Mouse (Mus musculus) forebrain, embryonic 14.5 days (tissue): ENCODE measurements around the gene Ankfy1. TPM values are rescaled to one million over a fixed set of nuclear protein-coding genes. Genes with fewer than 3 reads are reported as not detected.

Experiments used
- ATAC-seq: fragments of 200-750 bp; cut with Nextera tagmentation; 2 replicates; pipeline ENCODE4 v1.8.0; 2017; ENCODE audit warnings: mild to moderate bottlenecking, moderate library complexity
- DNase-seq: peaks from one replicate; pipeline ENCODE4 v3.0.0-alpha.2; 2015; ENCODE audit warnings: low spot score
- H3K27ac ChIP-seq: fragments of 300-500 bp; sonication (generic); 2 replicates; pipeline ENCODE4 v1.5.1; 2014; ENCODE audit warnings: low read depth, mild to moderate bottlenecking, control low read depth, low read length, moderate library complexity
- H3K27me3 ChIP-seq: fragments of 300-500 bp; sonication (generic); replicated peaks from 2 replicates; pipeline ENCODE4 v1.6.1; 2014; ENCODE audit warnings: low read length, control low read depth, mixed read lengths; ENCODE audit not compliant: control insufficient read depth, insufficient read depth
- H3K36me3 ChIP-seq: fragments of 300-500 bp; sonication (generic); 2 replicates; pipeline ENCODE4 v1.6.1; 2014; ENCODE audit warnings: low read length, control low read depth; ENCODE audit not compliant: control insufficient read depth, insufficient read depth
- H3K4me1 ChIP-seq: fragments of 300-500 bp; sonication (generic); 2 replicates; pipeline ENCODE4 v1.6.1; 2014; ENCODE audit warnings: antibody characterized with exemption, low read length, control low read depth; ENCODE audit not compliant: control insufficient read depth, insufficient read depth
- H3K4me2 ChIP-seq: fragments of 300-500 bp; sonication (generic); 2 replicates; pipeline ENCODE4 v1.6.1; 2014; ENCODE audit warnings: mild to moderate bottlenecking, control low read depth, low read length
- H3K4me3 ChIP-seq: fragments of 300-500 bp; sonication (generic); 2 replicates; pipeline ENCODE4 v1.5.1; 2014; ENCODE audit warnings: low read depth, low read length, control low read depth
- H3K9ac ChIP-seq: fragments of 300-500 bp; sonication (generic); 2 replicates; pipeline ENCODE4 v1.6.1; 2014; ENCODE audit warnings: mild to moderate bottlenecking, low read length, control low read depth, moderate library complexity
- H3K9me3 ChIP-seq: fragments of 300-500 bp; sonication (generic); replicated peaks from 2 replicates; pipeline ENCODE4 v1.6.1; 2016; ENCODE audit warnings: low read length, control low read depth, mixed read lengths; ENCODE audit not compliant: control insufficient read depth
- WGBS: fragments of 180-500 bp; shearing (Covaris S2); extraction: QIAGEN DNeasy Blood & Tissue Kit; methylation state at CpG from one replicate; pipeline ENCODE4 v1.1.7; 2014; 5-methylcytosine and 5-hydroxymethylcytosine counted together
- polyA plus RNA-seq: library from polyadenylated mRNA; unstranded; fragments of >200 nt; fragmentation: Nextera tagmentation; extraction: Ambion mirVana; gene quantifications from 2 replicates; pipeline ENCODE4 v1.2.1, GENCODE M21; 2014

Gene Ankfy1
- polyA plus RNA-seq, 1 experiment from 2014 or later: 27.1 TPM

- Histone ChIP-seq H3K9me3 (no peaks in the 10 kb centered on the region), H3K27me3 (no peaks in the 10 kb centered on the region), H3K4me2 (no peak overlapping the region), H3K9ac (no peak overlapping the region), H3K27ac (no peak overlapping the region), H3K4me3 (no peak overlapping the region), H3K36me3 (no peaks in the 10 kb centered on the region), H3K4me1 (no peaks in the 10 kb centered on the region)
- WGBS: 70% methylated on average over 2 of the region's 2 CpGs
- ATAC-seq (no peak), DNase-seq (no peak)
These were observed 92.3 kb downstream of the Ankfy1 start for GRCm38 (mm10) chr11:72782103-72782502.

DNA sequence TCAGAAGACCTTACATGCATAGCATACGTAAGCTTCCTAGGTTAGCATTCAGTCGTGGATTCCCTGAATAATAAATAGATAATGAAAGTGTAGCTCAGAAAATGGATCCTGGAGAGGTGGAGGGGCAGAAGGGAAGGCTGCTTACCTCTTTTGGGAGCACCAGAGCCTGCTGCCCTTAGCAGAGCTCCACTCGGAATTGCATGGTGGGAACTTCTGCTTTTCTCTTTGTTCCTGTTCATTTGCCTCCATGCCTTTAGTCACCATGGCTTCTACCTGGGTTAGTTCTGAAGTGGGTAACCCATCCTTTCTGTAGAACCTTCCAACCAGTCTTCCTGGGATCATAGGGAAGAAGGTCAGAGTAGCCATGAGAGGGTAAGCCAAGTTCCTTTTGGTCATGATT, 92.7 kb downstream of the Ankfy1 start:
- Histone ChIP-seq H3K4me1 (no peaks in the 10 kb centered on the region), H3K36me3 (no peaks in the 10 kb centered on the region), H3K4me2 (no peak overlapping the region), H3K9ac (no peak overlapping the region), H3K9me3 (no peaks in the 10 kb centered on the region), H3K4me3 (no peak overlapping the region), H3K27me3 (no peaks in the 10 kb centered on the region), H3K27ac (no peak overlapping the region)
- DNase-seq (no peak), ATAC-seq (no peak)
- 84% methylated on average over 3 of the region's 3 CpGs for WGBS

- H3K27me3 ChIP-seq: no peaks in the 10 kb centered on the region
- H3K4me2 ChIP-seq: no peak overlapping the region
- no peaks in the 10 kb centered on the region for H3K9me3 ChIP-seq
- no peak overlapping the region for H3K4me3 ChIP-seq
- no peak overlapping the region for H3K9ac ChIP-seq
- H3K27ac ChIP-seq: no peak overlapping the region
- ATAC-seq (no peak), DNase-seq (no peak)
- no peaks in the 10 kb centered on the region for H3K36me3 ChIP-seq
- peaks cover 4% of the 10 kb centered on the region for H3K4me1 ChIP-seq
These were observed 102.2 kb downstream of the Ankfy1 start for GRCm38 (mm10) chr11:72792033-72792432.

GRCm38 (mm10) chr11:72795149-72795454, 105.3 kb downstream of the Ankfy1 start:
- 20% methylated on average over 14 of the region's 14 CpGs for WGBS
- H3K4me1 ChIP-seq: peaks cover 9% of the 10 kb centered on the region
- peak overlapping the region; percentile 89 for H3K9ac ChIP-seq
- H3K4me3 ChIP-seq: peak overlapping the region; percentile 89
- DNase-seq (no peak), ATAC-seq (peak; percentile 45)
- H3K9me3 ChIP-seq: no peaks in the 10 kb centered on the region
- H3K36me3 ChIP-seq: no peaks in the 10 kb centered on the region
- peak overlapping the region; percentile 87 for H3K27ac ChIP-seq
- H3K4me2 ChIP-seq: peak overlapping the region; percentile 87
- H3K27me3 ChIP-seq: no peaks in the 10 kb centered on the region

- Histone ChIP-seq H3K4me2 (peak within 1 kb of the TSS; percentile 87), H3K36me3 (no peaks in the 10 kb centered on the region), H3K27me3 (no peaks in the 10 kb centered on the region), H3K4me3 (peak within 1 kb of the TSS; percentile 89), H3K9me3 (no peaks in the 10 kb centered on the region), H3K27ac (peak within 1 kb of the TSS; percentile 87), H3K9ac (peak within 1 kb of the TSS; percentile 89), H3K4me1 (peaks cover 9% of the 10 kb centered on the region)
- ATAC-seq: peak; percentile 95
- under 1% methylated on average over 68 of the region's 69 CpGs for WGBS
- peak; percentile 99 for DNase-seq
These were observed 105.9 kb downstream of the Ankfy1 start, which contains the start of the genes Cyb5d2 and Zzef1 for GRCm38 (mm10) chr11:72795455-72796295. Gene Cyb5d2 (minus strand): TSS chr11:72796142. Gene Zzef1 (plus strand): TSS chr11:72796226.

GRCm38 (mm10) chr11:72796296-72796687, 106.5 kb downstream of the Ankfy1 start:
- H3K4me2 ChIP-seq: peak overlapping the region; percentile 84
- under 1% methylated on average over 42 of the region's 42 CpGs for WGBS
- H3K27me3 ChIP-seq: no peaks in the 10 kb centered on the region
- no peak overlapping the region for H3K27ac ChIP-seq
- no peak; the same call in 1 of the 2 replicates for ATAC-seq
- no peaks in the 10 kb centered on the region for H3K36me3 ChIP-seq
- peak overlapping the region; percentile 89 for H3K4me3 ChIP-seq
- DNase-seq: no peak
- no peaks in the 10 kb centered on the region for H3K9me3 ChIP-seq
- H3K9ac ChIP-seq: peak overlapping the region; percentile 89
- H3K4me1 ChIP-seq: peaks cover 9% of the 10 kb centered on the region

DNA sequence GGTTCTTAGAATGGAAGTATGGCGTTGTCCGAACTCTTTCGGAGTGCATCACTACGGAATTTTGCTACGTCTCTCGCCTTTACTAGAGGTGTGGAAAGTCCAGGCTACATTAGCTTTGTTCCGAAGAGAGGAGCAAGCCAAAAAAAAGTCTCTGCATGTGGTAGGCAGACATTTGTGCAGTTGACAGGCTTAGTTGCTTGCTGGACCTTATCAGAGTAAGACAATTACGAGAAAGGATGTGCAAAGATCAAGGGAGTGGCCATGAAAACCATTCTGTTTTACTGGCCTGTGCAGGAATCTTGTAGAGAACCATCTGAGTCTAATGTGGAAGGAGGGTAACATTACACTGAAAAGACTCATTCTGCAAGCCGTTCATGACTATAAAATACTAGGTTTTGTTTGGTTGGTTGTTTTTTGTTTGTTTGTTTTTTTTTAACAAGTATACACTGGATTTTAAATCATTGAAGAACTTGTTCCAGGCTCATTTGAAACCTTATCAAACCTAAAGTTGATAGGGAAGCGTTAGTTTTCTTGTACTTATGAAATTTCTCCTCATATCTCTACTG, 107.0 kb downstream of the Ankfy1 start:
- no peak overlapping the region for H3K27ac ChIP-seq
- WGBS: 22% methylated on average over 10 of the region's 10 CpGs

GRCm38 (mm10) chr11:72798112-72798511, 108.3 kb downstream of the Ankfy1 start:
- H3K36me3 ChIP-seq: no peaks in the 10 kb centered on the region
- H3K9ac ChIP-seq: no peak overlapping the region
- H3K27me3 ChIP-seq: no peaks in the 10 kb centered on the region
- no peak overlapping the region for H3K4me3 ChIP-seq
- peaks cover 9% of the 10 kb centered on the region for H3K4me1 ChIP-seq
- ATAC-seq (no peak), DNase-seq (no peak)
- H3K27ac ChIP-seq: no peak overlapping the region
- no peak overlapping the region for H3K4me2 ChIP-seq
- H3K9me3 ChIP-seq: no peaks in the 10 kb centered on the region

More for the DNA sequence above, 107.0 kb downstream of the Ankfy1 start:
- Histone ChIP-seq H3K36me3 (no peaks in the 10 kb centered on the region), H3K9me3 (no peaks in the 10 kb centered on the region), H3K4me1 (peaks cover 9% of the 10 kb centered on the region), H3K27me3 (no peaks in the 10 kb centered on the region), H3K9ac (peak overlapping the region; percentile 89), H3K4me3 (peak overlapping the region; percentile 89), H3K4me2 (peak overlapping the region; percentile 84)
- no peak for DNase-seq
- no peak for ATAC-seq

DNA sequence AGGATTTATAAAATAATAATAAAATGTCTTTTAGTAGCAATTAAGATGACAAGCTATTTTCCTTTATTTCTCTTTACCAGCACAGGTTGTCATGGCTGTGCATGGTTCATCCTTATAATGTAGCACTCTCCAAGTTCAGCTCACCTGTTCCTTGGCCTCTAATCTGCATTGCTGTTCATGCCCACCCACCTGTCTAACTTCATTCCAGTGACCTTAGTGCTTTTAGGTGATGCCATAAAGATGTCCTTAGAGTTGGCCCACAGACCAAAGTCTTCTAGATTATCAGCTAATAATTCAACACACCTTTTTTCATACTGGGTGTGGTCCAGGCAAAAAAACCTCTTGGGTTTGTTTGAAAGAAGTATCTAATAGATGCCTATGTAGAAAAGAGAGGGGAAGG, 111.4 kb downstream of the Ankfy1 start:
- H3K4me2 ChIP-seq: no peak overlapping the region
- DNase-seq (no peak), ATAC-seq (no peak)
- no peak overlapping the region for H3K27ac ChIP-seq
- no peaks in the 10 kb centered on the region for H3K36me3 ChIP-seq
- no peak overlapping the region for H3K4me3 ChIP-seq
- no peak overlapping the region for H3K9ac ChIP-seq
- H3K9me3 ChIP-seq: no peaks in the 10 kb centered on the region
- no peaks in the 10 kb centered on the region for H3K27me3 ChIP-seq
- peaks cover 9% of the 10 kb centered on the region for H3K4me1 ChIP-seq
